Mouse (Mus musculus) spleen, postnatal 36 days (tissue): ENCODE results near the gene Psmb9.

Experiments used
- DNase-seq, 2 experiments: peaks; one replicate each; pipeline ENCODE4 v3.0.0; 2022; ENCODE audit warnings: low spot score in 2 of 2, mixed read lengths in 1 of 2

Psmb9 gene

GRCm38 (mm10) chr17:34140240-34140639 lies 47.3 kb downstream of the Psmb9 start:
- DNase-seq = no peak

GRCm38 (mm10) chr17:34139416-34139815 lies 48.1 kb downstream of the Psmb9 start:
- DNase-seq = no peak

- no peak for DNase-seq
These were observed 48.9 kb downstream of the Psmb9 start for GRCm38 (mm10) chr17:34138655-34139054.

- no peak for DNase-seq
These were observed 50.0 kb downstream of the Psmb9 start for GRCm38 (mm10) chr17:34137601-34138000.

GRCm38 (mm10) chr17:34135297-34136224 lies 52.0 kb downstream of the Psmb9 start:
- DNase-seq = peak; percentile 97 to 98

GRCm38 (mm10) chr17:34134451-34134850 lies 53.1 kb downstream of the Psmb9 start:
- no peak for DNase-seq

GRCm38 (mm10) chr17:34133289-34133688 lies 54.3 kb downstream of the Psmb9 start:
- no peak for DNase-seq
